Mouse (Mus musculus): ENCODE results near the gene Cyp26a1. TPM values are rescaled to one million over a fixed set of nuclear protein-coding genes. Genes with fewer than 3 reads are reported as not detected.

Cyp26a1 gene
- polyA plus RNA-seq, 1 experiment: 0.06 TPM

DNA sequence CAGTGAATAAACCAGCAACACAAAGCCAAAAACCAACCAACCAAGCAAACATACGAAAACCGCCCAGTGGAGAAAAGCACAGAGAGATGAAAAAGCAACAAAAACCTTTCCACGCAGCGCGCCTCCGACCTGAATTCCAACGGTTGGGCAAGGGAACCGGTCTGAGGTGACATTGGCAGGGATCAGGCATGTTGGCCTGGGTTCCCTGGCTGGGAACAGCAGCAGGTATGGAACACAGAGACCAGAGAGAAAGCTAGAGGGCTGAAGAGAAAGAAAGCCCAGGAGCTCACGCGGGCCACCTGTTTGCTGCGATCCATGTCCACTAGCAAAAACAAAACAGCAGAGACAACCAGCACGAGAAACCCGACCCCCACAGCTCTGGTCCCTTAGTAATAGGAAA is 2.5 kb upstream of the Cyp26a1 start:
- TF ChIP-seq USF1 (IDR thresholded peaks at IDR 0.05; ENCODE audit: low read depth) (no peak), MYOD1 (IDR thresholded peaks at IDR 0.05; ENCODE audit: control insufficient read depth, insufficient read length, low read depth) (no peak), MAX (IDR thresholded peaks at IDR 0.05) (no peak), CEBPB (IDR thresholded peaks at IDR 0.05; ENCODE audit: low read depth) (no peak), MYOG (IDR thresholded peaks at IDR 0.05; ENCODE audit: control insufficient read depth, extremely low read depth, insufficient read length) (no peak), CTCF (IDR thresholded peaks at IDR 0.05; ENCODE audit: control insufficient read depth, insufficient read depth, insufficient read length) (no peak)
- H3K36me3 ChIP-seq (ENCODE audit: control insufficient read depth, insufficient read depth): no peaks in the 10 kb centered on the region
- no peak overlapping the region for H3K4me3 ChIP-seq (ENCODE audit: insufficient read depth, poor library complexity, severe bottlenecking)
- no peaks in the 10 kb centered on the region for H3K79me2 ChIP-seq (ENCODE audit: control insufficient read depth, insufficient read depth)
- H3ac ChIP-seq (ENCODE audit: control insufficient read depth, insufficient read length, low read depth): no peak overlapping the region
- peaks cover 14% of the 10 kb centered on the region for H3K27me3 ChIP-seq (ENCODE audit: control insufficient read depth, insufficient read depth, insufficient read length)
- H3K79me3 ChIP-seq (ENCODE audit: low read depth): no peaks in the 10 kb centered on the region

DNA sequence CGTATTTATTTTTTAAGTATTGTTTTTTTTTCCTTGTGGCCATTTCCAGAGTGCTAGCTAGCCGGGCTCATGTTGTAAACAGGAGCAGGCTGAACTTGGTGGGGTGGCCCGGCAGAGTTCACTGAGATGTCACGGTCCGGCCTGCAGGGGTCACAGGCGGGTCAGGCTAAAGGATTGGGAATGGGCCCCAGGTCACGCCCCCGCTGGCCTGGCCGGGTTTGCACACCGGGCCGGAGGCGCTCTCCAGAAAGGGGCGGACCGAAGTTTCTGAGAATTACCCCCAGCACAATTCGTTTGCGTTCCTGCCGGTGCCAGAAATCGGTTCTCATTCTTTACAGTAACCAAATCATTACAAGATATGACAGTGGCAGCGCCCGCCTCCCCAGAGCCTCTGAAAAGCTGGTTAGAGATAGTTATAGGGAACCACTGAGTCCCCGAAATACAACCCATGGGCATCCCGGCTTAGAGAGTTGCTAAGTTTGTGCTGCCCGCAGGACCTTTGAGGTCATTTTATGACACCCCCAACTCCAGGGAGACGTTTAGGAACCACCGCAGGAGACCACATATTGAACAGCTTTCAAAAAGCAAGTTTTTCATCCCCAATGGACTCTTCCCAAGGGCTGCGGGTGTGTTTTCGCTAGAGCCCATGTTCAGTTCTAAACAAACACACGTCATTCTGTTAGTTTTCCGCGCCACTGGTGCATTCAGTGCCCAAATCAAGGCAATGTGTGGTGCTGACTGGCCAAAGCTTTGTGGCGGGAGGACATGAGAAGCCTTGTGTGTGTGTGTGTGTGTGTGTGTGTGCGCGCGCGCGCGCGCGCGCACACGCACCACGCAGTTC is 1.6 kb upstream of the Cyp26a1 start:
- Histone ChIP-seq H3K79me2 (ENCODE audit: control insufficient read depth, insufficient read depth) (no peaks in the 10 kb centered on the region), H3K79me3 (ENCODE audit: low read depth) (no peaks in the 10 kb centered on the region), H3K27me3 (ENCODE audit: control insufficient read depth, insufficient read depth, insufficient read length) (peaks cover 14% of the 10 kb centered on the region), H3ac (ENCODE audit: control insufficient read depth, insufficient read length, low read depth) (no peak overlapping the region), H3K4me3 (ENCODE audit: insufficient read depth, poor library complexity, severe bottlenecking) (no peak overlapping the region), H3K36me3 (ENCODE audit: control insufficient read depth, insufficient read depth) (no peaks in the 10 kb centered on the region)
- TF ChIP-seq MYOD1 (IDR thresholded peaks at IDR 0.05; ENCODE audit: control insufficient read depth, insufficient read length, low read depth) (no peak), CEBPB (IDR thresholded peaks at IDR 0.05; ENCODE audit: low read depth) (no peak), FOSL1 (IDR thresholded peaks at IDR 0.05; ENCODE audit: insufficient read depth, low read length, poor library complexity, severe bottlenecking) (no peak), CTCF (IDR thresholded peaks at IDR 0.05; ENCODE audit: control insufficient read depth, insufficient read depth, insufficient read length) (no peak), MAX (IDR thresholded peaks at IDR 0.05) (no peak)

DNA sequence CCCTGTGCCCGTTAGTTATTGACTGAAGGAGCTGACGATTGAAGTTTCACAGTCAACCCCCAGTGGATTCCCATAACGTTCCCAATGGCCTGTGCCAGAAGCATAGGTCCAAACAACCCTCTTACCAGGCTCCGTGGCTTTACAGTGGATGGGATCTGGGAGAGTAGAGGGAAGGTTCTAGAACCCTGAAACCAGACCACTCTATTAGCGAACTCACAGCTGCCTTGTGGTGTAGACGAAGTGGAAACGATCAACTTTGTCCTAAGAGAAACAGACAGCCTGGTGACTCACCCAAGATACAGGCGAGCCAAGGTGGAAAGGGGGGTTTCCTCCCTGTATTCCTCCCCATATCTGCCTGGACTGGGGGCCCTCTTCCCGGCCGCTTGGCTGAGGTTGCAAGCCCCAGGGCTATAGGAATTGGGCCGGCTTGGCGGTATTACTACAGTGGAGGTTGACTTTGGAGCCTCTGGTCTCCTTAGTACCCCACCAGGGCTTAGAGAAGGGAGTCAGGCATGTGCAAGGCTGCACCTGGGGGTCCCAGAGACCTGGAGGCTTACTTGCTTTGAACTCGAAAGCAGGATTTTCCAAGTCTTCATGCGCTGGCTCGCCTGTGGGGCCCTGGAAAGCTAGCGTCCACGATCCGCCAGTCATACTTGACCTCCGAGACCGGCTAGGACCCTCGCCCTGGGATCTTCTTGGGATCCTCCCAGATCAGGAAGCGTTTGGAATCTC is 829 bp upstream of the Cyp26a1 start:
- TF ChIP-seq MAX (IDR thresholded peaks at IDR 0.05) (no peak), CEBPB (IDR thresholded peaks at IDR 0.05; ENCODE audit: low read depth) (no peak), USF1 (IDR thresholded peaks at IDR 0.05; ENCODE audit: low read depth) (no peak)
- Histone ChIP-seq H3K79me3 (ENCODE audit: low read depth) (no peaks in the 10 kb centered on the region), H3K4me3 (ENCODE audit: insufficient read depth, poor library complexity, severe bottlenecking) (no peak overlapping the region), H3K36me3 (ENCODE audit: control insufficient read depth, insufficient read depth) (no peaks in the 10 kb centered on the region), H3ac (ENCODE audit: control insufficient read depth, insufficient read length, low read depth) (no peak overlapping the region), H3K79me2 (ENCODE audit: control insufficient read depth, insufficient read depth) (no peaks in the 10 kb centered on the region), H3K27me3 (ENCODE audit: control insufficient read depth, insufficient read depth, insufficient read length) (peaks cover 14% of the 10 kb centered on the region)

DNA sequence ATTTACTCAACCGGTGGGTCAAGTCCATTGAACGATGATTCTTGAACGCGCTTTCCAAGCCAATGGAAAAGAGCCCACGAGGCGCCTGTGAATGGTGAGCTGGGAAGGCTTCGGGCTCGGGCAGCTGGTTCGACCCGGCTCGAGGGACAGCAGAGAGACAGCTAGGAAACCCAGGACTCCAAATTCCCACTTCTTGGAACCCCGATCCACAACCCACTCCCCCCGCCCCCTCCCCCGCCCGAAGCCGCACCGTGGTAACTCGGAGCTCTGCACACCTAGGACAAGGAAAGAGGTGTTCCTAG is 312 bp upstream of the Cyp26a1 start:
- H3K27me3 ChIP-seq (ENCODE audit: control insufficient read depth, insufficient read depth, insufficient read length): peaks cover 14% of the 10 kb centered on the region
- H3K36me3 ChIP-seq (ENCODE audit: control insufficient read depth, insufficient read depth): no peaks in the 10 kb centered on the region
- no peaks in the 10 kb centered on the region for H3K79me2 ChIP-seq (ENCODE audit: control insufficient read depth, insufficient read depth)
- no peaks in the 10 kb centered on the region for H3K79me3 ChIP-seq (ENCODE audit: low read depth)
- no peak overlapping the region for H3K4me3 ChIP-seq (ENCODE audit: insufficient read depth, poor library complexity, severe bottlenecking)
- H3ac ChIP-seq (ENCODE audit: control insufficient read depth, insufficient read length, low read depth): no peak overlapping the region
- TF ChIP-seq USF1 (IDR thresholded peaks at IDR 0.05; ENCODE audit: low read depth): no peak
- no peak for TF ChIP-seq MAX (IDR thresholded peaks at IDR 0.05)
- TF ChIP-seq MYOG (IDR thresholded peaks at IDR 0.05; ENCODE audit: control insufficient read depth, extremely low read depth, insufficient read length): no peak
- TF ChIP-seq MYOD1 (IDR thresholded peaks at IDR 0.05; ENCODE audit: control insufficient read depth, insufficient read length, low read depth): no peak
- TF ChIP-seq CEBPB (IDR thresholded peaks at IDR 0.05; ENCODE audit: low read depth): no peak
- TF ChIP-seq FOSL1 (IDR thresholded peaks at IDR 0.05; ENCODE audit: insufficient read depth, low read length, poor library complexity, severe bottlenecking): no peak
- TF ChIP-seq CTCF (IDR thresholded peaks at IDR 0.05; ENCODE audit: control insufficient read depth, insufficient read depth, insufficient read length): no peak

DNA sequence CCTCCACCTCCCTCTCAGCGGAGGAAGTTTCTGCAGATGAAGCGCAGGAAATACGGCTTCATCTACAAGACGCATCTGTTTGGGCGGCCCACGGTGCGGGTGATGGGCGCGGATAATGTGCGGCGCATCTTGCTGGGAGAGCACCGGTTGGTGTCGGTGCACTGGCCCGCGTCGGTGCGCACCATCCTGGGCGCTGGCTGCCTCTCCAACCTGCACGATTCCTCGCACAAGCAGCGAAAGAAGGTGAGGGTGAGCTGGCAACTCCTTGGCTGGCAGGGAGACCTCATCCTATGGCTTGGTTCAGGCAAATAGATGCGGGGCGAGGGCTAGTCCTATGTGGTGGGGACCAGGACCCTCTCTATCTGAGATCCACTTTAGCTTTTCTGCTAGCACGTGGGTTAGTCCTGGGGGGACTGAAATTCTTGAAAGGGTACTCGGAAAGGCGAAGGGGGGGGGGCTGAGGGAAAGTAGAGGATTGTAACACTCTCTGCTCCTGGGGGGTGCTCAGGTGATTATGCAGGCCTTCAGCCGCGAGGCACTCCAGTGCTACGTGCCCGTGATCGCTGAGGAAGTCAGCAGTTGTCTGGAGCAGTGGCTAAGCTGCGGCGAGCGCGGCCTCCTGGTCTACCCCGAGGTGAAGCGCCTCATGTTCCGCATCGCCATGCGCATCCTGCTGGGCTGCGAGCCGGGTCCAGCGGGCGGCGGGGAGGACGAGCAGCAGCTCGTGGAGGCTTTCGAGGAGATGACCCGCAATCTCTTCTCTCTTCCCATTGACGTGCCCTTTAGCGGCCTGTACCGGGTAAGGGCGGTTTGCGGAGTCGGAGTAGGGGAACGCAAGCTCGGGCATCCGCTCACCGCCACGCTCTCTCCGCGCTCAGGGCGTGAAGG is 919 bp downstream of the Cyp26a1 start:
- Histone ChIP-seq H3K27me3 (ENCODE audit: control insufficient read depth, insufficient read depth, insufficient read length) (peaks cover 14% of the 10 kb centered on the region), H3K79me2 (ENCODE audit: control insufficient read depth, insufficient read depth) (no peaks in the 10 kb centered on the region), H3ac (ENCODE audit: control insufficient read depth, insufficient read length, low read depth) (no peak overlapping the region), H3K4me3 (ENCODE audit: insufficient read depth, poor library complexity, severe bottlenecking) (no peak overlapping the region), H3K79me3 (ENCODE audit: low read depth) (no peaks in the 10 kb centered on the region), H3K36me3 (ENCODE audit: control insufficient read depth, insufficient read depth) (no peaks in the 10 kb centered on the region)
- TF ChIP-seq MYOD1 (IDR thresholded peaks at IDR 0.05; ENCODE audit: control insufficient read depth, insufficient read length, low read depth): no peak
- no peak for TF ChIP-seq FOSL1 (IDR thresholded peaks at IDR 0.05; ENCODE audit: insufficient read depth, low read length, poor library complexity, severe bottlenecking)
- no peak for TF ChIP-seq MAX (IDR thresholded peaks at IDR 0.05)
- TF ChIP-seq CEBPB (IDR thresholded peaks at IDR 0.05; ENCODE audit: low read depth): no peak
- no peak for TF ChIP-seq USF1 (IDR thresholded peaks at IDR 0.05; ENCODE audit: low read depth)
- no peak for TF ChIP-seq CTCF (IDR thresholded peaks at IDR 0.05; ENCODE audit: control insufficient read depth, insufficient read depth, insufficient read length)
- TF ChIP-seq MYOG (IDR thresholded peaks at IDR 0.05; ENCODE audit: control insufficient read depth, extremely low read depth, insufficient read length): no peak
